Mouse (Mus musculus): ENCODE data around the gene R3hdm4.
"Not testable (repeated sequence)": the region's sequence is repeated elsewhere in the genome, so short reads cannot be mapped to it uniquely, and the experiment has no call there.

Gene R3hdm4

DNA sequence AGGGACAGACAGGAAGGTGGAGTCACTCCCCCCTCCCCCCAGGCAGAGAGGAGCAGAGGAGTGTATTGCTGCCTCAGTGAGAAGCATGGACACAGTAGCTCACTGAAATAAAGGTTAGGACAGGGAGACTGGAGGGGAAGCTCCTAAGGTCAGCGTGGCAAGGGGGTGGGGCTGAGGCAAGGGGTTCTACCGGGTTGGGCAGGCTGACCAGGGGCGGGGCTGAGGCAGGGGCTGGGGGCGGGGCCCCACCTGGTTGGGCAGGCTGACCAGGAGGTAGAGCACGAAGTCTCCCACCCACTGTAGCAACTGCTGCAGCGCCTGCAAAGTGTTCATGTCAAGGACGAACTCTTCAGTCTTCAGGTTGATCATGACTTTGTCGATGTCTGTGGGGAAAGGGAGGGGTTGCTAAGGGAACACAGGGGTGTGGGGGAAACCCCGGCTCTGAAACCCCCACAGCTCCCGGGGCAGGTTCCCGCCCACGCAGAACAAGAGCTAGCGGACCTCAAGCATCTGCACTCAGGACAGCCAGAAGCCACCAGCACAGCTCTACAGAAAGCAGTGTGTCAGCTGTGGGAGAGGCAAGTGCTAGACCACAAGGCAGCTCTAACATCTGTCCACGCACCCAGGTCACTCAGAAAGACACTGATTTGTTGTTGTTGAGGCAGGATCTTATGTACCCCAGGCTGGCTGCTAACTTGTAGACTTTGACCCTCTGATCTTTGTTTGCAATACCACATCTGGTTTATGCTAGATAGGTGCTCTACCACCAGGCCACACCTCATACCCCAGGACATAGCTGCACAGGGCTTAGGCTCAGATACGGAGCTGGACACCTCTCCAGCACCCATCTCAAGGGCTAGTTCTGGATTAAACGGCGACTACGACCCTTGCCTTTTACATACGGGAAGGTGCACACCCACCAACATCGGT lies 23.4 kb downstream of the R3hdm4 start:
- DNase-seq (ENCODE audit: low spot score) = no peak

DNA sequence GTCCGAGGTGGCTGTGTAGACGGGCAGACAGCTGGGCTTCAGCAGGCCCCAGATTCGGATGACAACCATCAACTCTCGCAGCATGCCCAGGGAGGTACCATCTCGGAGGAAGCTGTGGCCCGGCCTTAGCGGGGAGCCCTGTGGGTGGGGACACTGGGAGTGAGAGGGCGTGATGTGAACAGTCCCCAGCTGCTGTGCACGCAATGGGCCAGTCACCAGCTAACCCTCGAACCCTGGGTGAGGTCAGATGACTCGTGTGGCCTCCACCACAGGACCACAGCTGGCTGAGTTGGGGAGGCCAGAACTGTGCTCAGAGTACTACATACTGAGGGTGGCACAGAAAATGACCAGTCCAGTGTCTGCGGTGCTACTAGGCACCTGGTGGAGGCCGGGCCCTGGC lies 24.2 kb downstream of the R3hdm4 start:
- no peak for DNase-seq (ENCODE audit: low spot score)

DNA sequence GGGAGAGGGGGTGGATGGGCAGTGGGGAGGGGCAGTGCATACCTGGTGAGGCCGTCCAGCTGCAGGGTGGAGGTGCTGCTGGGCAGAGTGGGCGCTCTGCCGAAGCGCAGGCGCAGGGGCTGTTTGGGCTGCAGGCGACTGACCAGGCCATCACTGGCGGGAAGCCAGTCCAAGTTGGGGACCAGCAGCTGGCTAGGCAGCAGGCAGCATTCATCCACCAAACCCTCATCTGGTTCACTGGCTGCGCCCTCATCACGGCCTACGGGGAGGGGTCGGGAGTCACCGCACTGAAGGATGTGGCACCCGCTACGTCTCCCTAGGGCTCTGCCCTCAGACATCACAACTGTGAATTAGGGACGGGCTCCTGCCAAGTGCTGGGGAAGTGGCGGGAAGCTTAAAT lies 24.7 kb downstream of the R3hdm4 start:
- DNase-seq (ENCODE audit: low spot score) = no peak

DNA sequence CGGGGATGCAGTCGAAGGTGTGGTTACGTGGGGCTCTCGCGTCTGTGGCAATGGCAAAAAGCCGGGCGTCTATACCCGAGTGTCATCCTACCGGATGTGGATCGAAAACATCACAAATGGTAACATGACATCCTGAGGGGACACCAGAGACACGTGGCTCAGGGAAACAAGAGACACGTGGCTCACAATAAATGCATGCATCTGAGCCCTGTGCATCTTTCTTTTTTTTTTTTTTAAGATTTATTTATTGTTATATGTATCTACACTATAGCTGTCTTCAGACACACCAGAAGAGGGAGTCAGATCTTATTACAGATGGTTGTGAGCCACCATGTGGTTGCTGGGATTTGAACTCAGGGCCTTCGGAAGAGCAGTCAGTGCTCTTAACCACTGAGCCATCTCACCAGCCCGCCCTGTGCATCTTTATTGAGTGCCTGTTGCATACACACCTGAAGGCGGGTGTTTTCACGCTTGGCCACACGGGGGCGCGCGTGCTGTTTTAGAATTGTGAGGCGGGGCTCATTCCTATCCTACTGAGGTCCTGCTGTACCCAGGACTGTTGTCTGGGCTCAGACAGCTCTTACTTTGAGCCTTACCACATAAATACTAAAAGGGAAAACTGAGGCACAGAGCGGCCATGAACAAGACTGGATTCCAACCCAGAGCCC lies 28.4 kb downstream of the R3hdm4 start:
- DNase-seq (ENCODE audit: low spot score) = peak; percentile 72

DNA sequence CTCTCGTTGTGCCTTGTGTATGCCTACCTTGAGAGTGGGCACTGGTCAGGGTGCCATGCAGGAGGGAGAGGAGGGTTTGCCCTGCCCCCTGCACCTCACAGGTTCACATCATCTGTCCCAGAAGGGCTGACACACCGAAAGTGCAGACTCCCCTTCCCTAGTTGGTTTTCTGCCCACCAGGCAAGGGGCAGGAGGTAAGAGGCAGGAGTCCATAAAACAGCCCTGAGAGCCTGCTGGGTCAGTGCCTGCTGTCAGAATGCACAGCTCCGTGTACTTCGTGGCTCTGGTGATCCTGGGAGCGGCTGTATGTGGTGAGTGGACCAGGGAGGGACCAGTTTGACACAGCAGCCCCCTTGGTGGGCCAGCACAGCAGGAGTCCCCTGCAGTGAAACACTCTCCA lies 30.3 kb downstream of the R3hdm4 start, which contains the start of gene Cfd:
Gene Cfd (plus strand): TSS at position 184 of the 400 bp plus-strand sequence.
- DNase-seq (ENCODE audit: low spot score) = no peak

DNA sequence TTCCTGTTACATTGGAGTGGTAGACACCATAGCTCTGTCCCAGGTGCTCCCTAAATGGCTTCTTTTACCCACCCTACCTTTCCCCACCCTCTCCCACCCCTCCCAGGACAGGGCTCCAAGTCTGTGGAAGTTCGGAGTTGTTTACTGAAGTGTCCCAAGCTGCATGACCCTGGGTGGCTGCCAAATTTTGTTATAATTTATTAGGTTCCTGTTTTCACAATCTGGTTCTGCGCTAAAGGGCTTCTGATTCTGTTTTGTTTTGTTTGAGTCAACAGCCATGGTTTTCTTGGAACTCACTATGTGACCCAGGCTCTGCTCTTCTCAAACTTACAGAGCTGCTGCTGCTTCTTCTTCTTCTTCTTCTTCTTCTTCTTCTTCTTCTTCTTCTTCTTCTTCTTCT lies 31.6 kb downstream of the R3hdm4 start:
- no peak for DNase-seq (ENCODE audit: low spot score)

DNA sequence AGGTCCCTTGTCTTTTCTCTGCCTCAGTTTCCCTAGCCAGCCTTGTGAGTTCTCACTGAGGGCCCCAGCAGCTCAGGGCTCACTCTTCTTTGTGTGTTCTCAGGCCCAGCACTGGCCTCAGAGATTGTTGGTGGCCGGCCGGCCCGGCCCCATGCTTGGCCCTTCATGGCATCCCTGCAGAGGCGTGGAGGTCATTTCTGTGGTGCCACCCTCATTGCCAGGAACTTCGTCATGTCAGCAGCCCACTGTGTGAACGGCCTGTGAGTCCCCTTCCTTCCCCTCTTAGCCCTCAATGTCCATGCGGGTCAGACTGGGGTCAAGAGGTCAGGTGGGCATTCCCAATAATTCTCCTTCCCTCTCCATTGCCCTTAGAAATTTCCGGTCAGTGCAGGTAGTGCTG lies 34.4 kb downstream of the R3hdm4 start:
- DNase-seq (ENCODE audit: low spot score) = no peak

DNA sequence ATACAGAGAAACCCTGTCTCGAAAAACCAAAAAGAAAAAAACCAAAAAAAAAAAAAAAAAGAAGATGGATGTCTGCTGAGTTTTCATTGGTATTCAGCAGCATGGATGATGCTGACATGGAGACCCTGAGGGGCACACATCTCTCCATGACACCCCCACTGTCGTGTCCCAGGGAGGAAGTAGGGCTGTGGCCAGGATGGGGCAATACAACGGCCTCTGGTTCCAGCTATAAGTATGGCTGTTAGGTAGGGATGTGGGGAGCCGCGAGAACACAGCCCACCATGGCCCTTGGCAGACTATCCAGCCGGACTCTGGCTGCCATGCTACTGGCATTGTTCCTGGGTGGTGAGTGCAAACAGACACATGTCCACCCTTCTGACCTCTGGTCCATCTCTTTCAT lies 35.0 kb downstream of the R3hdm4 start, which contains the start of gene Elane:
Gene Elane (plus strand): TSS at position 194 of the 400 bp plus-strand sequence.
- DNase-seq (ENCODE audit: low spot score) = no peak

DNA sequence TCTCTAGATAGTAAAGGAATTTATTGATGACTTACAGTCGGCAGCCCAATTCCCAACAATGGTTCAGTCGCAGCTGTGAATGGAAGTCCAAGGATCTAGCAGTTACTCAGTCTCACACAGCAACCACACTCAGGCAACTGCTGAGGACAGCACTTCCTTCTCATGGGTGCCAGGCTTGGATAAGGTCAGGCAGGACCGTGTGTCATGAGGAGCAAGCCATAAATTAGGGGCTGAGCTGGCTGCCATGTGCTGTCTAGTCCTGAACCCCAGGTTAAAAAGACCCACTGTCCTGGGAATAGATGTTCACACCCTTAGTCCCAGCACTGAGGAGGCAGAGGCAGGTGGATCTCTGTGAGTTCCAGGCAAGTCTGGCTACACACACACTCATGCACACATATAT lies 36.1 kb downstream of the R3hdm4 start:
- not testable (repeated sequence) for DNase-seq (ENCODE audit: low spot score)

DNA sequence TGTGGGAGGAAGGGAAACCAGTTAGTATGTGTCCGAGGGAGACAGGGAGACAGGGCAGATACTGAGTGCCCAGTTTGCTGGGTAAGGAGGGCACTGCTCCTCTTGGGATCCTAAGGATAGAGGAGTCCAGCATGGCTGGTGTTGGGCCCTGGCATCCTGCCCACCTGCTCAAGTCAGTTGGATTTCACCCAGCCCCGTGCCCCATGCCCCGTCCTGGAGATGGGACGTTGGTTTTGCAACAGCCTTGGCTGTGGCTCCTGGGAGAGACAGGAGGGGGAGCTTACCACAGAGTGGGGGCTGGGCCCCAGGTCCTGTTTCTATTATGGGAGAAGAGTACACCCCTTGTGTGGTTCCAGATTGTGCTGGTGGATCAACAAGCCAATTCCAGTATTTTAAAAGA lies 36.6 kb downstream of the R3hdm4 start:
- no peak for DNase-seq (ENCODE audit: low spot score)

DNA sequence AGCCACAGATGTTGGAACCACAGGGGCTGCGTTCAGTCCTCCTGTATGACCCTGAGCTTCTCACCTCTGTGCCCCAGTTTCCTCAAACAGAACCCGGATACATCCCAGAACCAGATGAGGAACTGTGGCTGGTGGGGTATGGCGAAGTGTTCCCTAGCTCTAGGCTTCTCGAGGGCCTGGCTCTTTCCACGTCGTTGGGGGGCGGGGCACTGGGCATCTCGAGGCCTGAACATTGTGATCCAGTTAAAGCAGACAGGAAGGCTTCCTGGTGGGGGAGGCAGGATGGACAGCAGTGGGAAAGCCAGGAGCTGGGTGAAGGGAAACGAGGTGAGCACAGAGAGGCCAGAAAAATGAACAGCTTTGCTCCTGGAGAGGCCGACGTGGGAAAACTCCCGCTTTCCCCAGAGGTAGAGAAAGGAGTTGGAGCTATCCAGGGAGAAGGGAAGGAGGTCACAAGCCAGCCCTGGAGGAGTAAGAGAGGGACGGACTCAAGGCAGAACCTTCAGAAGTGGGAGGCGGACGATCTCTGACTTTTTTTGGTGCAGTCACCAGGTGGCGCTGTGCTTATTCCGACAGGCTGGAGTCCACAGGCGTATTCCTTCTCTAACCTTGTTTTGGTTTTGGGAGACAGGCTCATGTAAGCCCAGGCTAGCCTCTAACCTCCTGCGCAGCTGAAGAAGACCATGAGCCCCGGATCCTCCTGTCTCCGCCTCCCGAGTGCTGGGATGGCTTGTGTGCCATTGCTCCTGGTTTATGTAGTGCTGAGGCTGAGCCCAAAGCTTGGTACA lies 37.5 kb downstream of the R3hdm4 start:
- peak; percentile 59 for DNase-seq (ENCODE audit: low spot score)

DNA sequence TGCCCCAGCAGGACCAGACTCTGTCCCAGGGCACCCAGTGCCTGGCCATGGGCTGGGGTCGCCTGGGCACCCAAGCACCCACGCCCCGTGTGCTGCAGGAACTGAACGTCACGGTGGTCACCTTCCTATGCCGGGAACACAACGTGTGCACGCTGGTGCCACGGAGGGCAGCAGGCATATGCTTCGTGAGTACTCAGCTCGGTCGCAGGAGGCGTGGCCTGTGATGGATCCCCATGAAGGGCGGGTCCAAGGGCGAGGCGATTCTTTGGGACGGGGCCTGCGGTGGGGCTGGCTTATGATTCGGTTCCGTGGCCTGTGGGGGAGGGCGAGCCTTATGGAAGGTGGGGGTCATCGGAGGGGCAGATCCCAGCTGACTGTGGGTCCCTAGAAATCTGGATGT lies 39.0 kb downstream of the R3hdm4 start:
- DNase-seq (ENCODE audit: low spot score) = no peak

DNA sequence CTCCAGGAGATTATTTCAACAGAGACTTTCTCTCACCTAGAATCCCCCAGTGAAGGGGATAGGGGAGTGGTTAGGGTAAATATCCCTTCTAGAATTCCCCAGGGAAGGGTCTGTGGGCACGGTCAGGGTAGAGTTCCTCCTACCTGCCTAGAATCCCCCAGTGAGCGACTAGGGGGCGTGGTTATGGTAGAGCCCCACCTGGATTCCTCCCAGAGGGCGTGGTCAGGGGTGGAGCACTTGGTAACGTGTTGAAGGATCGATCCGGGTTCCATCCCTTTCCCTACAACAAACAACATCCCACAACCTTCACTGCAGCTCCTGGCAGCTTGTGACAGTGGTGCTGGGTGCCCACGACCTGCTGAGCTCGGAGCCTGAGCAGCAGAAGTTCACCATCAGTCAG lies 40.3 kb downstream of the R3hdm4 start:
- no peak for DNase-seq (ENCODE audit: low spot score)

DNA sequence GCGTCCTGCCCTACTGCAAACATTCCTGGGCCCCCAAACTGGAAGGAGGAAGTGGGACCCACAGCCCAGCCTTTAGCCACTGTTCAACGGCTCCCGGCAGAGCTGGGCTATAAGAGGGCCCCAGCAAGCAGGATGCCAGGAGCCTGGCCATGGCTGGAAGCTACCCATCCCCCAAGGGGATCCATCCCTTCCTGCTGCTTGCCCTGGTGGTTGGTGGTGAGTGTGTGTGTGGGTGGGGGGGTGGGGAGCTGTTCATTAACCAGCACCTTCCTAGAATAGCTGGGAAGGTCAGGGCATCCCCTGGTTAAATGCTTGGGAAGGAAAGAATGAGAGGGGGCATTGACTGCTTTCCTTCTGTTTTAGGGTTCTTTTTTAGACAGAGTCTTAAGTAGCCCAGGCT lies 41.5 kb downstream of the R3hdm4 start:
- no peak for DNase-seq (ENCODE audit: low spot score)

DNA sequence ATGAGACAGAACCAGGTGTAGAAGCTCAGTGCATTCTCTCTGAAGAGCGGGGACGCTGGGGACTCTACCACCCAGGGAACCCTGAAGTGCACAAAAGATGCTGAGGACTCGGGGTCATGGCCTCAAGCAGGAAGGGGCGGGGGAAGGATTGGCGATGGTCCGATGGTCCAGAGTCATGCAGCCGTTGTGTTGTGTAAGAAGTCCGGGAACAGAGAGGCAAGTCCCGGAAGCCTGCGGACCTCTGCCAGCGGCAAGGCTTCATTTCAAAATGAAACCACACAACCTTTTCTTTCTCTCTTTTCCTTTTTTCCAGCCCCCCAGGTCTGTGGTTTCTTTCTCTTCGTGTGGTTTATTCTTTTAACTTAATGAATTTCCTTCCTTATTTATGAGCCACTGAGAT lies 43.3 kb downstream of the R3hdm4 start:
- DNase-seq (ENCODE audit: low spot score) = no peak

DNA sequence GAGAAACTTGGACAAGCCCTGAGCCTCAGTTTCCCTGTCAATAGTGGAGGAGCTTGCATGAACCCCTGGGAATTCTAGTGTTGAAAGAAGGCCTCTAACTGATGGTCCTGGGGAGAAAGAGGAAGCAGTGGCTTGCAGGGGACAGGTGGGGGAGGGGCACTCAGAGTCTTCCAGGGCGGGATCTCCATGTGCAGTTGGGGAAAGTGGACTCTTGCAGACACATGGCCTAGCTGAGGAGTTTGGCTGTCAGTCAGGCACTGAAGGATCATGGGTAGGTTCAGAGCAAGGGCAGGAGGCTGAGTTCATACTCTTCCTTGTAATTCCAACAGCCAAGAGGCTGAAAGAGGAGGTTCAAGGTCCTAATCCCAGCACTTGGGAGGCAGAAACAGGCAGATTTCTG lies 43.8 kb downstream of the R3hdm4 start:
- DNase-seq (ENCODE audit: low spot score) = no peak

DNA sequence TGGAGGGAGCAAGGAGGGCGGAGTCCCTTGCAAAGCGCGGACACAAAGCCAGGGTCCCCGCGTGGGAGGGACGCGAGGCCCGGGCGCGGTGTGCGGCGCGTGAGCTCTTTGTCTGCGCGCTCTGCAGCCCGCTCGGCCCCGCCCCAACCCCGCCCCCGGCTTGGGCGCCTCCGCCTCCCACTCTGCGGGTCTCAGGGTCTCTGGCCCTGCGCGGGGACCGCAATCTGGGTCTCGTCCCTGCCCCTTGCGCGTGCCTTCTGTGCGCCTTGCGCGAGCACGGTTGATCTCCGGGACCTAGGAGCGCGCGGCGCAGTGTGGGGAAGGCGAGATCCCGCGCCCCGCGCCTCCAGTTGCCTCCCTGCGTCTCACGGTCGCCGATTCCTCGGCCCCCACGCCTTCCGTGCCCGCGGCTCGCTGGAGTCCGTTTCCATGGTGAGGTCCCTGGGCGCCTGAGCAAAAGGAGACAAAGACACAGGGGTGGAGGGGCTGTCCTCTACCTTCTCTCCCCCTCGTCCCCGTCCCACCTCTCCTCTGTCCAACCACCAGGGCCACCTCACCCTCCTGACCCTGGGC lies 46.6 kb downstream of the R3hdm4 start, which contains the start of the genes Prtn3 and Plppr3:
Gene Prtn3 (plus strand): TSS at position 187 of the 573 bp plus-strand sequence.
Gene Plppr3 (minus strand): TSS at position 345 of the 573 bp plus-strand sequence.
- no peak for DNase-seq (ENCODE audit: low spot score)

DNA sequence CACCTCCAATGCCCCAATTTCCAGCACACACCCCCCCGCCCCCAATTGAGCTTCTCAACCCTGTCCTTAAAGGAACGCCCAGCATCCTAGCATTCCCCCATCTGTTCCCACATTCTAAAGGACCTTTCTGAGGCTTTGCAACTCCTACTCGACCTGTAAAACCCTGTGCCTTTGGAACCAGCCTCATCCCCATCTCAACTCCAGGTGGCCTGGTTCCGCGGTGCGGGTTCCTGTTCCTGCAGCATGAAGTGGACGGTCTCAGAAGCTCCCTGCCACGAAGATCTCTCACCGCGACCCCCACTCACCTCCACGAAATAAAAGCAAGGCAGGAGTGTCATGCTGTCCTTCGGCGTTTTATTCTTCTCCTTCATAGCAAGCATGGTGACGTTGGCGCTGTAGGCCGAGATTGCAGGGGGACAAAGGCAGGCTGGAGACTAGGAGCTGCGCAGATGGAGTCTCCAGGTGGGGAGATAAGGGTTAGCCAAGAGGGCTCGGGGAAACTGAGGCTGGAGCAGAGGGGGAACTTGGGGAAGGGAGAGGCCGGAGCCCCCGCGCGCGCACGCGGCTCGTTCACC lies 47.2 kb downstream of the R3hdm4 start:
- no peak for DNase-seq (ENCODE audit: low spot score)

DNA sequence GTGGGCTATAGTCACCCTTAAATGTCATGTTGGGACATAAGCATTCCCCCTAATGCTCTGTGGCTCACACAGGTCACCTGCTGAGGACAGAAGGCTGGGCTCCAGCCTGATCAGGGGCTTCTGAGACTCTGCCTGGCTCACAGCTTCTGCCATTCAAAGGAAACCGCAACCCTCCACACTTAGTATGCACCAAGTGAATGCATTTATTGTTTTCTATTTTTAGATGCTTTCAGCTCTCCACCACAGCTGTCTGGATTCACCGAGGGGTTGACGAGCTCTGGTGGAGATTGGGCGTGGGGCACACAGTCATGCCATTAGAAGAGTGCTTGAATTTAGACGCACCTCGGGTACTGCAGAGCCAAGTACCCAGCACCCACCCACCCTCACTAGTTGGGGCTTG lies 47.7 kb downstream of the R3hdm4 start:
- DNase-seq (ENCODE audit: low spot score) = no peak

DNA sequence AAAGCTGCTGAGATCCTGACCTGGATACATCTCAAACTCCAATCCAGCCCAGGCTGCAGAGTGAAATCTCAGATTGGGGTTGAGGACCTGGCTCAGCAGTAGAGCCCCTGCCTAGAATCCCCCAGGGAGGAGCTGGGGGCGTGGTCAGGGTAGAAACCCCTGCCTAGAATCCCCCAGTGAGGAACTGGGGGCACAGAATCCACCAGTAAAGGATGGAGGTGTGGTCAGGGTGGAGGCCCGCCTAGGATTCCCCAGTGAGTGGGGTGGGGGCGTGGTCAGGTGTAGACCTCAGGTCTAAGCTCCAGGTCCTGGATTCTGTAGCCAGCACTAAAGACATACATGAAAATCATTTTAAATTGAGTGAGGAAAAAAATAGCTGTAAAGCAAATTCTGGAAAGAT lies 48.1 kb downstream of the R3hdm4 start:
- DNase-seq (ENCODE audit: low spot score) = no peak

DNA sequence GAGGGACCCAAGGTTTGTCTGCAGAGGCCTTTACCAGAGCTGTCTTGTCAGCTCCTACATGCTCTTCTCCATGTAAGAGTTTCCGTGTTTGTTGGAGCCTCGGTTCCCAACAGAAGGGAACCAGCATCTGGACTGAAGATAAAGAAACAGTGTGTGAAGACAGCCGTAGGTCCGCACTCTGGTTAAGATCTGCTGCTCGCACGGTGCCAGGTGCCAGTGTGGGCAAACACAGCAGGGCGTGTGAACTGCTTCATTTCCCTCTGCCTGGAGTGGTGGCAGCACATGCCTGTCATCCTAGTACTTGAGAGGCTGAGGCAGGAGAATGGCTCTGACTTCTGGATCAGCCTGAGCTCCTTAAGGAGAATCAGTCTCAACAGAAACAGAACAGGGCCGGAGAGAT lies 49.2 kb downstream of the R3hdm4 start:
- DNase-seq (ENCODE audit: low spot score) = no peak

DNA sequence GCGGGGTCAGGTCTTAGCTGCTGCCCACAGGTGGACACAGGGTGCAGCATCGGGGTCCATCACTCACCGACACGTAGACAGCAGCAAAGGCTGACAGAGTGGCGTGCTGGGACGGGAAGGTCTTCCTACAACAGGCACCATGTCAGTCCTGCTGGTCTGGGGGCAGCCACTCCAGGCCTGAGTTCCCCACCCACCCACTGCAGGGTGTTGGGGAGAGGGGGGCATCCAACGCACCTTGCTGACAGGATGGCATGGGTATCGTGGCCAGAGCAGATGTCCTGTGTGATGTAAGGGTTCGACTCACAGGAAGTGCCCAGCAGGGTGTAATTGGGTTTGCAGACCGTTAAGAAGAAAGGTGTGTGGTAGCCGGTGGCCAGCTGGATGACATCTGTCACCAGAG lies 54.4 kb downstream of the R3hdm4 start:
- no peak for DNase-seq (ENCODE audit: low spot score)

Measured in layer of hippocampus, adult 9-10 months (tissue).